Mouse (Mus musculus) hindbrain, embryonic 15.5 days (tissue): ENCODE data around the gene Plekhf1. TPM values are rescaled to one million over a fixed set of nuclear protein-coding genes. Genes with fewer than 3 reads are reported as not detected.

Experiments
- ATAC-seq: fragments of 200-750 bp; cut with Nextera tagmentation; 2 replicates; pipeline ENCODE4 v1.8.0; 2017; ENCODE audit warnings: low read depth, moderate number of reproducible peaks, moderate TSS enrichment; ENCODE audit not compliant: low FRiP score
- H3K27ac ChIP-seq: fragments of 300-500 bp; sonication (generic); replicated peaks from 2 replicates; pipeline ENCODE4 v1.5.1; 2015; ENCODE audit warnings: mild to moderate bottlenecking, inconsistent platforms
- H3K27me3 ChIP-seq: fragments of 300-500 bp; sonication (generic); 2 replicates; pipeline ENCODE4 v1.6.1; 2015; ENCODE audit warnings: control low read depth, inconsistent platforms
- H3K36me3 ChIP-seq: fragments of 300-500 bp; sonication (generic); 2 replicates; pipeline ENCODE4 v1.6.1; 2015; ENCODE audit warnings: control low read depth, inconsistent platforms
- H3K4me1 ChIP-seq: fragments of 300-500 bp; sonication (generic); replicated peaks from 2 replicates; pipeline ENCODE4 v1.6.1; 2015; ENCODE audit warnings: control low read depth, inconsistent platforms
- H3K4me2 ChIP-seq: fragments of 300-500 bp; sonication (generic); 2 replicates; pipeline ENCODE4 v1.6.1; 2015; ENCODE audit warnings: moderate library complexity, mild to moderate bottlenecking, inconsistent platforms
- H3K4me3 ChIP-seq: fragments of 300-500 bp; sonication (generic); 2 replicates; pipeline ENCODE4 v1.5.1; 2015; ENCODE audit warnings: mild to moderate bottlenecking, inconsistent platforms
- H3K9ac ChIP-seq: fragments of 300-500 bp; sonication (generic); 2 replicates; pipeline ENCODE4 v1.6.1; 2015; ENCODE audit warnings: inconsistent platforms
- H3K9me3 ChIP-seq: fragments of 300-500 bp; sonication (generic); 2 replicates; pipeline ENCODE4 v1.6.1; 2016; ENCODE audit warnings: control low read depth, inconsistent platforms
- WGBS: fragments of 180-500 bp; shearing (Covaris S2); methylation state at CpG from one replicate; pipeline ENCODE4 v1.1.7; 2015; 5-methylcytosine and 5-hydroxymethylcytosine counted together
- polyA plus RNA-seq: library from polyadenylated mRNA; unstranded; fragments of >200 nt; fragmentation: Nextera tagmentation; extraction: Ambion mirVana; gene quantifications from 2 replicates; pipeline ENCODE4 v1.2.1, GENCODE M21; 2015

Plekhf1 gene
- polyA plus RNA-seq, 1 experiment from 2014 or later = 0.88 TPM

- 3% methylated on average over 28 of the region's 28 CpGs for WGBS
- Histone ChIP-seq H3K36me3 (no peaks in the 10 kb centered on the region), H3K4me1 (peaks cover 17% of the 10 kb centered on the region), H3K9me3 (no peaks in the 10 kb centered on the region), H3K4me3 (peak within 1 kb of the TSS; percentile 56), H3K27ac (peak within 1 kb of the TSS; percentile 94), H3K9ac (peak within 1 kb of the TSS; percentile 67), H3K4me2 (peak within 1 kb of the TSS; percentile 85), H3K27me3 (no peaks in the 10 kb centered on the region)
- ATAC-seq = peak; percentile 21
These were observed 44.7 kb downstream of the Plekhf1 start, which contains the start of gene 1600014C10Rik for GRCm38 (mm10) chr7:38182962-38183687. 1600014C10Rik (plus strand) TSS chr7:38183217.

- under 1% methylated on average over 11 of the region's 11 CpGs for WGBS
- Histone ChIP-seq H3K4me2 (peak overlapping the region; percentile 85), H3K27me3 (no peaks in the 10 kb centered on the region), H3K36me3 (no peaks in the 10 kb centered on the region), H3K4me1 (peaks cover 17% of the 10 kb centered on the region), H3K9me3 (no peaks in the 10 kb centered on the region), H3K4me3 (peak overlapping the region; percentile 56), H3K9ac (no peak overlapping the region), H3K27ac (0 out of 2 replicates have a peak overlapping the region, but pooled peaks have one; percentile 94)
- no peak for ATAC-seq
These were observed 45.2 kb downstream of the Plekhf1 start for GRCm38 (mm10) chr7:38182596-38182961.

- no peaks in the 10 kb centered on the region for H3K36me3 ChIP-seq
- WGBS = 92% methylated on average over 2 of the region's 2 CpGs
These were observed 46.5 kb downstream of the Plekhf1 start for GRCm38 (mm10) chr7:38181366-38181765.

GRCm38 (mm10) chr7:38179896-38180295 is 47.9 kb downstream of the Plekhf1 start:
- 75% methylated on average over 3 of the region's 3 CpGs for WGBS

More at GRCm38 (mm10) chr7:38181366-38181765, 46.5 kb downstream of the Plekhf1 start:
- ATAC-seq = no peak
- H3K27me3 ChIP-seq = no peaks in the 10 kb centered on the region
- H3K4me3 ChIP-seq = no peak overlapping the region
- H3K4me2 ChIP-seq = no peak overlapping the region
- peaks cover 17% of the 10 kb centered on the region for H3K4me1 ChIP-seq
- no peaks in the 10 kb centered on the region for H3K9me3 ChIP-seq
- no peak overlapping the region for H3K9ac ChIP-seq
- H3K27ac ChIP-seq = no peak overlapping the region

GRCm38 (mm10) chr7:38176056-38176455 is 51.8 kb downstream of the Plekhf1 start:
- Histone ChIP-seq H3K4me2 (no peak overlapping the region), H3K27me3 (no peaks in the 10 kb centered on the region), H3K36me3 (no peaks in the 10 kb centered on the region), H3K9ac (no peak overlapping the region), H3K27ac (no peak overlapping the region), H3K4me1 (peaks cover 12% of the 10 kb centered on the region), H3K4me3 (no peak overlapping the region), H3K9me3 (no peaks in the 10 kb centered on the region)
- ATAC-seq = no peak
- 81% methylated on average over 3 of the region's 3 CpGs for WGBS

More at GRCm38 (mm10) chr7:38179896-38180295, 47.9 kb downstream of the Plekhf1 start:
- no peak overlapping the region for H3K4me2 ChIP-seq
- H3K9me3 ChIP-seq = no peaks in the 10 kb centered on the region
- no peaks in the 10 kb centered on the region for H3K27me3 ChIP-seq
- ATAC-seq = no peak
- peaks cover 17% of the 10 kb centered on the region for H3K4me1 ChIP-seq
- H3K27ac ChIP-seq = no peak overlapping the region
- no peaks in the 10 kb centered on the region for H3K36me3 ChIP-seq
- H3K4me3 ChIP-seq = no peak overlapping the region
- H3K9ac ChIP-seq = no peak overlapping the region

- WGBS = 7% methylated on average over 31 of the region's 31 CpGs
These were observed 53.3 kb downstream of the Plekhf1 start for GRCm38 (mm10) chr7:38174321-38175148.

GRCm38 (mm10) chr7:38173871-38174270 is 53.9 kb downstream of the Plekhf1 start:
- H3K27ac ChIP-seq = no peak overlapping the region
- peaks cover 12% of the 10 kb centered on the region for H3K4me1 ChIP-seq
- H3K4me3 ChIP-seq = peak overlapping the region; percentile 29
- no peaks in the 10 kb centered on the region for H3K36me3 ChIP-seq
- ATAC-seq = no peak
- no peaks in the 10 kb centered on the region for H3K27me3 ChIP-seq
- H3K9ac ChIP-seq = no peak overlapping the region
- WGBS = 6% methylated on average over 14 of the region's 14 CpGs
- H3K9me3 ChIP-seq = no peaks in the 10 kb centered on the region
- H3K4me2 ChIP-seq = peak overlapping the region; percentile 58

More at GRCm38 (mm10) chr7:38174321-38175148, 53.3 kb downstream of the Plekhf1 start:
- H3K9me3 ChIP-seq = no peaks in the 10 kb centered on the region
- H3K27me3 ChIP-seq = no peaks in the 10 kb centered on the region
- H3K27ac ChIP-seq = peak overlapping the region; percentile 16; the same call in 1 of the 2 replicates
- H3K9ac ChIP-seq = peak overlapping the region; percentile 31; the same call in 1 of the 2 replicates
- ATAC-seq = peak; percentile 79
- peak overlapping the region; percentile 29 for H3K4me3 ChIP-seq
- no peaks in the 10 kb centered on the region for H3K36me3 ChIP-seq
- peak overlapping the region; percentile 58 for H3K4me2 ChIP-seq
- H3K4me1 ChIP-seq = peaks cover 12% of the 10 kb centered on the region

- WGBS = 19% methylated on average over 11 of the region's 11 CpGs
- ATAC-seq = peak; percentile 76
- no peak overlapping the region for H3K9ac ChIP-seq
- H3K27ac ChIP-seq = no peak overlapping the region
- H3K27me3 ChIP-seq = no peaks in the 10 kb centered on the region
- peaks cover 4% of the 10 kb centered on the region; the same call in 1 of the 2 replicates for H3K4me1 ChIP-seq
- H3K4me2 ChIP-seq = no peak overlapping the region; the same call in 1 of the 2 replicates
- no peaks in the 10 kb centered on the region for H3K36me3 ChIP-seq
- H3K9me3 ChIP-seq = no peaks in the 10 kb centered on the region
- no peak overlapping the region for H3K4me3 ChIP-seq
These were observed 60.1 kb downstream of the Plekhf1 start for GRCm38 (mm10) chr7:38167724-38168141.

Other genes with a start within 250 kb of the Plekhf1 start
- gene Uri1, start 204.5 kb downstream of the Plekhf1 start, polyA plus RNA-seq = 37.5 and 37.6 TPM in 2 replicates
- 19.4 and 20.4 TPM in 2 replicates for gene Ccne1, start 120.5 kb downstream of the Plekhf1 start, polyA plus RNA-seq
- gene 1600014C10Rik, start 44.8 kb downstream of the Plekhf1 start, polyA plus RNA-seq = 30.8 and 31.1 TPM in 2 replicates
- gene Pop4, start 43.4 kb upstream of the Plekhf1 start, polyA plus RNA-seq = 73.4 and 75.1 TPM in 2 replicates